Mouse (Mus musculus) neural tube, embryonic 12.5 days (tissue): ENCODE results near the gene Pex11a. TPM values are rescaled to one million over a fixed set of nuclear protein-coding genes. Genes with fewer than 3 reads are reported as not detected.

ENCODE experiments used
- ATAC-seq: fragments of 200-750 bp; cut with Nextera tagmentation; 2 replicates; pipeline ENCODE4 v1.8.0; 2017; ENCODE audit warnings: low read depth, mild to moderate bottlenecking, moderate TSS enrichment, moderate library complexity; ENCODE audit not compliant: low FRiP score
- H3K27ac ChIP-seq: fragments of 300-500 bp; sonication (generic); 2 replicates; pipeline ENCODE4 v1.5.1; 2016
- H3K27me3 ChIP-seq: fragments of 300-500 bp; sonication (generic); replicated peaks from 2 replicates; pipeline ENCODE4 v1.6.1; 2016; ENCODE audit warnings: mild to moderate bottlenecking
- H3K36me3 ChIP-seq: fragments of 300-500 bp; sonication (generic); 2 replicates; pipeline ENCODE4 v1.6.1; 2016; ENCODE audit warnings: mild to moderate bottlenecking
- H3K4me1 ChIP-seq: fragments of 300-500 bp; sonication (generic); 2 replicates; pipeline ENCODE4 v1.6.1; 2016
- H3K4me2 ChIP-seq: fragments of 300-500 bp; sonication (generic); replicated peaks from 2 replicates; pipeline ENCODE4 v1.6.1; 2016; ENCODE audit warnings: mild to moderate bottlenecking
- H3K4me3 ChIP-seq: fragments of 300-500 bp; sonication (generic); 2 replicates; pipeline ENCODE4 v1.5.1; 2016
- H3K9ac ChIP-seq: fragments of 300-500 bp; sonication (generic); 2 replicates; pipeline ENCODE4 v1.6.1; 2016; ENCODE audit warnings: mild to moderate bottlenecking
- H3K9me3 ChIP-seq: fragments of 300-500 bp; sonication (generic); 2 replicates; pipeline ENCODE4 v1.6.1; 2016; ENCODE audit warnings: mild to moderate bottlenecking
- WGBS: fragments of 180-500 bp; shearing (Covaris S2); methylation state at CpG from one replicate; pipeline ENCODE4 v1.1.7; 2016; 5-methylcytosine and 5-hydroxymethylcytosine counted together
- polyA plus RNA-seq: library from polyadenylated mRNA; unstranded; fragments of >200 nt; fragmentation: Nextera tagmentation; extraction: Ambion mirVana; gene quantifications from 2 replicates; pipeline ENCODE4 v1.2.1, GENCODE M21; 2016

Gene Pex11a
- polyA plus RNA-seq, 1 experiment from 2014 or later = 11.5 TPM

DNA sequence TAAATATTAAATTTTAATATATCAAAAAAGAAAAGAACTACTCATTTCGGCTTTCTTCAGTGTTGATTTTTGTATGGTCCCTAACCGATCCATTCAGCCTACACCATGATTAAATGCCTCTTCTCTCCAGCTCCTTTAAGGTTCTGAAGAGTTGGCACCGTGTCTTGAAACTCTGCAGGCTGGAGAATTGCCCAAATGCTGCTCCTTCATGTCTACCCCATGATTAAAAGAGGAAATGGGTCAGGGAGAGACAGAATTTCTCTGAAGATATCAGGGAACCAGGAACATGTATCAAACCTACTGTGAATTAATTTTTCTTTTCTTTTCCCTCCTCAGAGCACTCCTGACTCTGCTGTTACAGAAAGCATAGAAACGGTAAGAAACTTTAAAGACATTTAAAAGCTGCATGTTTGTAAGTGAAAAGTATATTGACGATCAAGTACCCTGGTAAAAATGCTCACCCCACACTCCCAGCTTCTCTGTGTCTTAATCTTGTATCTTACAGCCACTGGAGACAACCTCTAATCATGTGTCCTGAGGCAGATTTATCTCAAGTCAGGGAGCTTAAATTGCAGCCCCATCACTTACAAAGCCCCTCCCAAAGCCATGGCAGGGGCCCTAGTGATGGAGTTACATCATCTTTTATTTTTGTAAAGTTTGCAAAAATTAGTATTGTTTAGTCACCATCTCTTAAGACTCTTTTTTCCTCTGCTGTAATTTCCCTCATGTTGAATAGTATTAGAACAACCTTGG, 18.4 kb upstream of the Pex11a start:
- H3K4me1 ChIP-seq = no peaks in the 10 kb centered on the region
- no peak for ATAC-seq
- H3K9me3 ChIP-seq = no peaks in the 10 kb centered on the region
- H3K36me3 ChIP-seq = no peaks in the 10 kb centered on the region
- no peak overlapping the region for H3K27ac ChIP-seq
- H3K4me2 ChIP-seq = no peak overlapping the region
- H3K4me3 ChIP-seq = no peak overlapping the region
- no peak overlapping the region for H3K9ac ChIP-seq
- WGBS = 84% methylated on average over 5 of the region's 5 CpGs
- no peaks in the 10 kb centered on the region for H3K27me3 ChIP-seq

DNA sequence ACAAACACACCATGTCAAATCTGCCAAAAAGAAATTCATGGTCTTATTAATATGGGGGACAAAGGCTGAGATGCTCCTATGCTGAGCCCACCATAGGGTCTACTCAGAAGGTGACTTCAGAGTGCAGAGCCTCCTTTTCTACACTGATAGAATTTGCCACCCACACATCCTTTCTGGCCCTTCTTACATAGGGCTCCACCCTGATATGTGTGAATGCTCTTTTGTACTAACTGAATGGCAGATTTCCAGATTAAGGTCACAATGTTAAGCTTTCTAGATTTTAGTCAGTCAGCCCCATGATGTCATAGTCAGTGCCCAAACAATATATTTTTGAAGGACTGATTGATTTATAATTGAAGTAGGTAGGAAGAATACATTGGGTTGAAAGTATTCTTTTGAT, 16.8 kb upstream of the Pex11a start:
- H3K4me2 ChIP-seq = no peak overlapping the region
- H3K4me1 ChIP-seq = no peaks in the 10 kb centered on the region
- no peaks in the 10 kb centered on the region for H3K27me3 ChIP-seq
- H3K9me3 ChIP-seq = no peaks in the 10 kb centered on the region
- H3K36me3 ChIP-seq = no peaks in the 10 kb centered on the region
- H3K9ac ChIP-seq = no peak overlapping the region
- H3K27ac ChIP-seq = no peak overlapping the region
- ATAC-seq = no peak
- no peak overlapping the region for H3K4me3 ChIP-seq

- Histone ChIP-seq H3K9ac (no peak overlapping the region), H3K4me1 (no peaks in the 10 kb centered on the region), H3K4me2 (no peak overlapping the region), H3K27ac (no peak overlapping the region), H3K36me3 (no peaks in the 10 kb centered on the region), H3K27me3 (no peaks in the 10 kb centered on the region), H3K9me3 (no peaks in the 10 kb centered on the region), H3K4me3 (no peak overlapping the region)
- ATAC-seq = no peak
- 81% methylated on average over 6 of the region's 6 CpGs for WGBS
Observed at GRCm38 (mm10) chr7:79758176-79758575, 15.2 kb upstream of the Pex11a start.

DNA sequence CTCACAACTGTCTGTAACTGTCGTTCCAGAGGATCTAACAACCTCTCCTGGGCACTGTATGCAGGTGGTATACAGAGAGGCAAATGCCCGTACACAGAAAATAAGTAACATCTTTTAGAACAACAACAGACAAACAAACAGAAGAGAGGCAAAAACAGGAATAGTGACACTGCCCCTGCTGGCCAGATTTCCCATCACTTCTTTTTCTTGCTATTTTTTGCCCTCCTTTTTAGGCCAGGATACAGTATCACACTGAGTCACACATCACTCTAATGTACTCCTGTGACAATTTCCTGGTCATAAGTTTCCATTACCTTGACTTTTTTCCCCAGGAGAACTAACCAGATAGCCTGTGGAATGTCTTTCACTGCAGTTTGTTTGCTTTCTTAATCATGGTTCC, 13.4 kb upstream of the Pex11a start:
- 57% methylated on average over 2 of the region's 2 CpGs for WGBS
- H3K27ac ChIP-seq = no peak overlapping the region
- H3K9ac ChIP-seq = no peak overlapping the region
- H3K4me2 ChIP-seq = no peak overlapping the region
- H3K9me3 ChIP-seq = no peaks in the 10 kb centered on the region
- no peak overlapping the region for H3K4me3 ChIP-seq
- ATAC-seq = no peak
- H3K36me3 ChIP-seq = no peaks in the 10 kb centered on the region
- H3K27me3 ChIP-seq = no peaks in the 10 kb centered on the region
- no peaks in the 10 kb centered on the region for H3K4me1 ChIP-seq

DNA sequence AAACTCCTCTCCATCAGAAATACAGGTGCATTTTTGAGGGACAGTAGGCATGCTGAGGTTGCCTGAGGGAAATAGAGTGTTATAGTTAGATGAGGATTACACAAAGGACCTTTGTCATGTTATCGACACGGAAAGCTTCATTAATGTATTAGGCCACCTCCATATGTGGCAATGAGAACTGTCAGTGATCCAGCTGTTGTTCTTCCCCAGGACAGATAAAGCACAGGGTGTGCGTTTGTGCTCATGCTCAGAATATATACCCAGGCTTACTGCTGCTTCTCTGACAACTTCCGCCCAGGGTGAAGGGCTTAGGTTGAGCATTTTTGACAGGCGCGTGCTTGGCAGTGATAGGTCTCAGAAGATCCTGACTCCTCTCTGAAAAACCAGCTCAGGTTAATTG, 6.6 kb upstream of the Pex11a start:
- H3K4me3 ChIP-seq = no peak overlapping the region
- H3K4me2 ChIP-seq = no peak overlapping the region
- H3K27me3 ChIP-seq = no peaks in the 10 kb centered on the region
- ATAC-seq = no peak
- no peaks in the 10 kb centered on the region for H3K9me3 ChIP-seq
- 90% methylated on average over 6 of the region's 6 CpGs for WGBS
- H3K9ac ChIP-seq = no peak overlapping the region
- H3K4me1 ChIP-seq = no peaks in the 10 kb centered on the region
- H3K27ac ChIP-seq = no peak overlapping the region
- no peaks in the 10 kb centered on the region for H3K36me3 ChIP-seq

DNA sequence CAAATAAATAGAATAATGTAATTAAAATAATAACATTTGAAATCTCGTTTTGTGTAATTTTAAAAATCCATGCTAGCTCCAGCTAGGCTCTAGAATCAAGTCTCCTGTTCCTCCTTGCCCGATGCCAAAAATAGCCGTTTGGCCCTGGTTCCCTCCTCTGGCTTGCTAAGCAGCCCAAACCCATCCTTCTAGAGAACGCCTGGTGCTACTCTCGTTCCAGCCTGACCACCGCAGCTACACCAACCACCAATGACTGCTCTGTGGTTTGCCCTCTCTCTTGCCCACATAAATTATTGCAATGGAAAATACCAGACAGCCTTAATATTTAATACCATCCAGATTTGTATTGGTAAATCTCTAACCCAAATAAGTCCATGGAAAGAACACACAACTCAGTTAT, 4.7 kb upstream of the Pex11a start:
- Histone ChIP-seq H3K4me3 (no peak overlapping the region), H3K36me3 (no peaks in the 10 kb centered on the region), H3K4me2 (no peak overlapping the region), H3K27ac (no peak overlapping the region), H3K9me3 (no peaks in the 10 kb centered on the region), H3K4me1 (peaks cover 7% of the 10 kb centered on the region; the same call in 1 of the 2 replicates), H3K9ac (no peak overlapping the region), H3K27me3 (no peaks in the 10 kb centered on the region)
- 85% methylated on average over 6 of the region's 6 CpGs for WGBS
- ATAC-seq = no peak

DNA sequence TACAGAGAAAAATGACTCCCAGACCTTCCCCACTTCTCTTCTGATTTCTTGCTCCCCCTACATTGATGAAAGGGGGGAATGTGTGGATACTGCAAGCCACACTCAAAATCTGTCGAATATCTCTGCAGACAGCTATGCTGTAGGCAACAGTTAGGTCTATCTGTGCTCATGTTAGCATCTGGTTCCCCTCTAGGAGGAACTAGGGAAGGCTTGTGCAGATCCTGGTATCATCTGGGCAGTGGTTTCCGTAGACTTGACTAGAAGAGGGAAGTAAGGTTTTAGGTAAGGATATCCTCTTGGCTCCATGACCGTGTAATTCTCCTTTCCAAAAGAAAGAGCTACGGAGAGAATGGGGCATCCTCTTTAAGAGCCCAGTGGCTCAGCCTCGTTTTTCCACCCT, 1.7 kb upstream of the Pex11a start:
- no peaks in the 10 kb centered on the region for H3K9me3 ChIP-seq
- WGBS = 81% methylated on average over 5 of the region's 5 CpGs
- H3K4me2 ChIP-seq = no peak overlapping the region
- no peak overlapping the region for H3K4me3 ChIP-seq
- no peak for ATAC-seq
- H3K9ac ChIP-seq = no peak overlapping the region
- H3K27ac ChIP-seq = no peak overlapping the region
- peaks cover 7% of the 10 kb centered on the region; the same call in 1 of the 2 replicates for H3K4me1 ChIP-seq
- H3K27me3 ChIP-seq = no peaks in the 10 kb centered on the region
- H3K36me3 ChIP-seq = no peaks in the 10 kb centered on the region

DNA sequence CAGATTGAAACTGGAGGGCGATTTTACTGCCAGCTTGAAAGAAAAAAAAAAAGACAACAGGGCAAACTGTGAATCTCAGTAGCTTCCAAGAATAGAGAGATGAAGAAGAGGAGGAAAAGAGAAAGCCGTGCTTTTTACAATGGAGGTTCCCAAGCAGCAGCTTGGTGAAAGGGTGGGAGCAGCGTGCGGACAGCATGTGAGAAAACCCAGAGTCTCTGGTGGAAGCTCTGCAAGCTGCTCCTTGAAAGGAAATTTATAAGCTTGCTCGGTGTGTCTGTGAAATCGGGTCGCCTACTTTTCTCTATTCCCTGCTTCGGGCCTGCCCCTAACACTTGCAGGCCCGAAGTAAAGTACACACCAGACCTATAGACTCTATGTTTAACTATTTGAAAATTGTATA, 1.1 kb upstream of the Pex11a start:
- ATAC-seq = no peak
- Histone ChIP-seq H3K9ac (no peak overlapping the region), H3K27ac (no peak overlapping the region), H3K27me3 (no peaks in the 10 kb centered on the region), H3K4me2 (no peak overlapping the region), H3K9me3 (no peaks in the 10 kb centered on the region), H3K4me3 (no peak overlapping the region), H3K4me1 (peaks cover 7% of the 10 kb centered on the region; the same call in 1 of the 2 replicates), H3K36me3 (no peaks in the 10 kb centered on the region)
- 93% methylated on average over 9 of the region's 9 CpGs for WGBS

DNA sequence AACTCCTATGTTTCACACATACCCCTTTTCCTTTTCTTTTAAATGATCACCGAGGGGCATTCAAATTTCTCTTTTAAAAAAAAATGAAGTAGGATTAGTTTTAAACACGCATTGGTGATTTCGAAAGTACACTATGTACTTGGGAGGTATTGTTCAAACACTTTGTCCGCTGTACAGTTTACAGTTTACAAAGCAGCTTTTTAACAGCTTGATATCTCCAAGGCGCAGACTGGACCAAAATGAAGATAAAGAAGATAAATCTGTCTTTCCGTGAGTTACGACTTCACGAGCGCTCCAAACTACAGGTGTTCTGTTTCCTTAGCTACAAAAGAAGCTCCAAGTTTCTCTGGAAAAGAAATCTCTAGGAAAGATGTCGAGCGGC, 663 bp downstream of the Pex11a start:
- Histone ChIP-seq H3K9me3 (no peaks in the 10 kb centered on the region), H3K27me3 (no peaks in the 10 kb centered on the region), H3K9ac (peak overlapping the region; percentile 60), H3K27ac (no peak overlapping the region), H3K4me1 (peaks cover 7% of the 10 kb centered on the region; the same call in 1 of the 2 replicates), H3K4me2 (peak overlapping the region; percentile 97), H3K4me3 (peak overlapping the region; percentile 66), H3K36me3 (peaks cover 3% of the 10 kb centered on the region; the same call in 1 of the 2 replicates)
- WGBS = 26% methylated on average over 11 of the region's 11 CpGs
- no peak for ATAC-seq

DNA sequence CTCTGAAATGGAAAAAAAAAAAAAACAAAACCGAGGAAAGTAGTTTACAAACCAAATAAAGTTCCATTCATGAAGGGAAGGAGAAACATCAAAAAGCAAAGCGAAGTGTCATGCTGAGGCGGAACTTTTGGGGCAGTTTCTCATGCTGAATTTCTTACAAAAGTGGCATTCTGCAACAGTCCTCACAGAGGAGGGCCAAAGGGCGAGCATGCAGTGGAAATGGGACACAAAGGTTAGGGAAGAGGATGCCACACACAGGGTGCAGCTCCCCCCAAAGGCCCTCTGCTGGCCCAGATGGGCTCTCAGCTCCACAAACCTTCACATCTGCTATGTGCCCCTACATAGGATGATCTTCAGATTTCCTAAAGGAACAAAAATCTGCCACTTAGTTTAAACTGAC, 2.7 kb downstream of the Pex11a start:
- no peaks in the 10 kb centered on the region for H3K27me3 ChIP-seq
- no peak overlapping the region for H3K27ac ChIP-seq
- peaks cover 7% of the 10 kb centered on the region; the same call in 1 of the 2 replicates for H3K4me1 ChIP-seq
- ATAC-seq = no peak
- H3K36me3 ChIP-seq = peaks cover 6% of the 10 kb centered on the region; the same call in 1 of the 2 replicates
- no peak overlapping the region for H3K4me2 ChIP-seq
- no peaks in the 10 kb centered on the region for H3K9me3 ChIP-seq
- WGBS = 80% methylated on average over 4 of the region's 4 CpGs
- H3K9ac ChIP-seq = no peak overlapping the region
- no peak overlapping the region for H3K4me3 ChIP-seq

DNA sequence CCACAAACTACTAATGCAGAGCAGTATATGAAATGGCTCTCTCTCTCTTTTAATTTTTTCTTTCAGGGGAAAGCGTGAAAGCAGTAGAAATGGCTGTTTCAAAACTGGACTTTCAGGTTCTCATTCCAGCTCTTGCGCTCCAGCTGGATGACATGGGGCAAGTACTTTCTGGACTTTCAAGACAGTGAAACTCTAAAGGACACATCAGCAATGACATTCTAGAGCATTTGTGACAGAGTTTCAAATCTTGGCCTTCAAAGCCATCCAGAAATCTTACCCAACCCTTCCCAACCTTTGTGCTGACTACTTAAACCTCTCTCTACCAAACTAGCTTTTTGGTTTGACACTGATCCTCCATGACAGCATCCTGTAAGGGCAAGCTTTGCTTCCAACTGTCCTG, 4.0 kb downstream of the Pex11a start:
- Histone ChIP-seq H3K36me3 (peaks cover 11% of the 10 kb centered on the region; the same call in 1 of the 2 replicates), H3K27me3 (no peaks in the 10 kb centered on the region), H3K9ac (no peak overlapping the region), H3K27ac (no peak overlapping the region), H3K4me2 (no peak overlapping the region), H3K4me1 (peaks cover 7% of the 10 kb centered on the region; the same call in 1 of the 2 replicates), H3K9me3 (no peaks in the 10 kb centered on the region), H3K4me3 (no peak overlapping the region)
- 95% methylated on average over 2 of the region's 2 CpGs for WGBS
- ATAC-seq = no peak

- no peak for ATAC-seq
- Histone ChIP-seq H3K4me2 (no peak overlapping the region), H3K27ac (no peak overlapping the region), H3K27me3 (no peaks in the 10 kb centered on the region), H3K4me3 (no peak overlapping the region), H3K36me3 (peaks cover 11% of the 10 kb centered on the region; the same call in 1 of the 2 replicates), H3K9me3 (no peaks in the 10 kb centered on the region), H3K4me1 (no peaks in the 10 kb centered on the region), H3K9ac (no peak overlapping the region)
- WGBS = 93% methylated on average over 14 of the region's 14 CpGs
Observed at GRCm38 (mm10) chr7:79736511-79736910, 6.4 kb downstream of the Pex11a start.

DNA sequence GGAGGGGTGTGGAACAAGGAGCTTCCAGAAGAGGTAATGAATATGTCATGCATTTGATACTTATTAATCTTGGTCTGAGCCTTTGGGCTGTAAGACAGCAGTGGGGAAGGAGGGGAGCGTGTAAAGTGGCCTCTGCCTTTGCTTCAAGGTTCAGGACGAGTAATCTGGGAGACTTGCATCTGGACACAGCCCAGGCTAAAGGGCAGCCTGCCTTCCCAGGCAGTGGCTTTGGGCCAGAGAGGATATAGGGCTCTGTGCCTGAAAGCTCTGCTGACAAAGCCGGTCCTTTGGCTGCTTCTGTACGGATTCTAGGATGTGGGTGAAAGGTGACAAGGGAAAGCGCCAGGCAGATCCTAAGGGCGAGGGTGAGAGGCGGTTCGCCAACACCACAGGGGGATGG, 8.4 kb downstream of the Pex11a start:
- Histone ChIP-seq H3K27ac (no peak overlapping the region), H3K4me2 (no peak overlapping the region), H3K9me3 (no peaks in the 10 kb centered on the region), H3K36me3 (peaks cover 11% of the 10 kb centered on the region; the same call in 1 of the 2 replicates), H3K4me3 (no peak overlapping the region), H3K27me3 (no peaks in the 10 kb centered on the region), H3K9ac (no peak overlapping the region), H3K4me1 (no peaks in the 10 kb centered on the region)
- 82% methylated on average over 8 of the region's 8 CpGs for WGBS
- ATAC-seq = no peak
